8 mouse cellular contexts compared by ENCODE assay signal in genomic region chr1:191223930-191224301, GRCm38 (mm10). TPM values are rescaled to one million over a fixed set of nuclear protein-coding genes. Genes with fewer than 3 reads are reported as not detected.
DNase-seq lines count a peak whose midpoint lies in the region; ATAC-seq and TF ChIP-seq lines count a peak whose summit lies in the region.

No protein-coding gene starts in this region.

- H3K4me1 ChIP-seq in lung, adult 2 months (ENCODE audit: control insufficient read depth, insufficient read depth, low read length), result peaks cover 7% of the 10 kb centered on the region
- H3K4me1 ChIP-seq in embryonic facial prominence, embryonic 14.5 days (ENCODE audit: control insufficient read depth, insufficient read depth, low read length), result peaks cover 4% of the 10 kb centered on the region; the same call in 1 of the 2 replicates
- peaks cover 11% of the 10 kb centered on the region for H3K4me1 ChIP-seq in hindbrain, embryonic 16.5 days (ENCODE audit: control insufficient read depth, insufficient read depth, low read depth, low read length)
- peaks cover 10% of the 10 kb centered on the region for H3K4me1 ChIP-seq in midbrain, embryonic 14.5 days (ENCODE audit: control insufficient read depth, insufficient read depth, low read length)

- H3K4me3 ChIP-seq in lung, adult 2 months (replicated peaks; ENCODE audit: extremely low read depth, low read depth, low read length), result peak overlapping the region; percentile 26
- H3K4me3 ChIP-seq in embryonic facial prominence, embryonic 14.5 days (ENCODE audit: low read depth, low read length), result peak overlapping the region; percentile 74
- peak overlapping the region; percentile 68 for H3K4me3 ChIP-seq in hindbrain, embryonic 16.5 days (ENCODE audit: low read length)
- peak overlapping the region; percentile 80 for H3K4me3 ChIP-seq in midbrain, embryonic 14.5 days (replicated peaks; ENCODE audit: low read depth, low read length)

- peak overlapping the region; percentile 80; the same call in 1 of the 2 replicates for H3K27ac ChIP-seq in embryonic facial prominence, embryonic 14.5 days (replicated peaks; ENCODE audit: low read depth, low read length)
- peak overlapping the region; percentile 40; the same call in 1 of the 2 replicates for H3K27ac ChIP-seq in hindbrain, embryonic 16.5 days (ENCODE audit: low read depth, low read length)
- no peak overlapping the region; the same call in 1 of the 2 replicates for H3K27ac ChIP-seq in midbrain, embryonic 14.5 days (replicated peaks; ENCODE audit: low read depth, low read length)

- no peak for TF ChIP-seq POLR2A in lung, adult 2 months (IDR thresholded peaks at IDR 0.05; ENCODE audit: borderline replicate concordance, extremely low read depth, low read depth, low read length)

- 50% methylated on average over 10 of the region's 10 CpGs for WGBS in lung, adult 2 months
- 45% methylated on average over 10 of the region's 10 CpGs for WGBS in embryonic facial prominence, embryonic 14.5 days
- 46% methylated on average over 10 of the region's 10 CpGs for WGBS in hindbrain, embryonic 16.5 days
- 51% methylated on average over 10 of the region's 10 CpGs for WGBS in midbrain, embryonic 14.5 days

- H3K36me3 ChIP-seq in embryonic facial prominence, embryonic 14.5 days (ENCODE audit: control insufficient read depth, insufficient read depth, low read length), result no peaks in the 10 kb centered on the region
- H3K36me3 ChIP-seq in hindbrain, embryonic 16.5 days (ENCODE audit: control insufficient read depth, insufficient read depth, low read length), result no peaks in the 10 kb centered on the region
- H3K36me3 ChIP-seq in midbrain, embryonic 14.5 days (ENCODE audit: control insufficient read depth, insufficient read depth, low read length), result no peaks in the 10 kb centered on the region

- H3K27me3 ChIP-seq in embryonic facial prominence, embryonic 14.5 days (replicated peaks; ENCODE audit: control insufficient read depth, insufficient read depth, low read length), result no peaks in the 10 kb centered on the region
- H3K27me3 ChIP-seq in hindbrain, embryonic 16.5 days (replicated peaks; ENCODE audit: control insufficient read depth, insufficient read depth, low read length), result no peaks in the 10 kb centered on the region
- no peaks in the 10 kb centered on the region for H3K27me3 ChIP-seq in midbrain, embryonic 14.5 days (ENCODE audit: control insufficient read depth, insufficient read depth, low read length)

- DNase-seq in lung, adult 2 months, result no peak
- DNase-seq in lung, adult 18-20 months, result no peak
- DNase-seq in embryonic facial prominence, embryonic 14.5 days (ENCODE audit: low spot score), result no peak
- DNase-seq in midbrain, embryonic 14.5 days, result no peak
- DNase-seq in spleen, adult 18-20 months, result no peak
- DNase-seq in cerebellum, postnatal 4 days (ENCODE audit: low spot score in 2 of 2), result no peak
- no peak for DNase-seq in adipocyte (ENCODE audit: low spot score)

- H3K9me3 ChIP-seq in embryonic facial prominence, embryonic 14.5 days (ENCODE audit: control insufficient read depth, low read length), result no peaks in the 10 kb centered on the region
- no peaks in the 10 kb centered on the region for H3K9me3 ChIP-seq in hindbrain, embryonic 16.5 days (ENCODE audit: control insufficient read depth, low read length)
- no peaks in the 10 kb centered on the region for H3K9me3 ChIP-seq in midbrain, embryonic 14.5 days (ENCODE audit: control insufficient read depth, low read length)

- H3K9ac ChIP-seq in embryonic facial prominence, embryonic 14.5 days (ENCODE audit: low read depth, low read length), result peak overlapping the region; percentile 93
- H3K9ac ChIP-seq in hindbrain, embryonic 16.5 days (ENCODE audit: low read depth, low read length), result peak overlapping the region; percentile 82
- peak overlapping the region; percentile 45; the same call in 1 of the 2 replicates for H3K9ac ChIP-seq in midbrain, embryonic 14.5 days (replicated peaks; ENCODE audit: low read length)

- peak; percentile 80 for ATAC-seq in embryonic facial prominence, embryonic 14.5 days (ENCODE audit: low read depth)
- peak; percentile 88 for ATAC-seq in hindbrain, embryonic 16.5 days
- ATAC-seq in midbrain, embryonic 14.5 days (ENCODE audit: low FRiP score, low TSS enrichment), result peak; percentile 78

- TF ChIP-seq CTCF in lung, adult 2 months (IDR thresholded peaks at IDR 0.05; ENCODE audit: insufficient read depth, low read length), result no peak

- peak overlapping the region; percentile 92 for H3K4me2 ChIP-seq in embryonic facial prominence, embryonic 14.5 days (ENCODE audit: low read depth, low read length)
- peak overlapping the region; percentile 64 for H3K4me2 ChIP-seq in hindbrain, embryonic 16.5 days (ENCODE audit: low read length)
- H3K4me2 ChIP-seq in midbrain, embryonic 14.5 days (ENCODE audit: low read length), result peak overlapping the region; percentile 91

RNA-seq across cellular contexts. Expression of gene Atf3, which starts 6.1 kb away (rescaled TPM):
- polyA plus RNA-seq in lung, adult 2 months (2012; rRNA removed), result 4.8 and 8.6 TPM in 2 replicates
- 4.3 and 4.9 TPM in 2 replicates for polyA plus RNA-seq in embryonic facial prominence, embryonic 14.5 days (2014; fragmentation: Nextera tagmentation; extraction: Ambion mirVana)
- polyA plus RNA-seq in hindbrain, embryonic 16.5 days (2015; fragmentation: Nextera tagmentation; extraction: Ambion mirVana), result 1.7 and 2.1 TPM in 2 replicates
- polyA plus RNA-seq in midbrain, embryonic 14.5 days (2014; fragmentation: Nextera tagmentation; extraction: Ambion mirVana), result 0.70 and 1.8 TPM in 2 replicates

RNA-seq across cellular contexts. Expression of gene Fam71a, which starts 59.3 kb away (rescaled TPM):
- not detected in 2 replicates for polyA plus RNA-seq in lung, adult 2 months (2012; rRNA removed)
- not detected in 2 replicates for polyA plus RNA-seq in embryonic facial prominence, embryonic 14.5 days (2014; fragmentation: Nextera tagmentation; extraction: Ambion mirVana)
- not detected in 2 replicates for polyA plus RNA-seq in hindbrain, embryonic 16.5 days (2015; fragmentation: Nextera tagmentation; extraction: Ambion mirVana)
- polyA plus RNA-seq in midbrain, embryonic 14.5 days (2014; fragmentation: Nextera tagmentation; extraction: Ambion mirVana), result not detected in 2 replicates

Comparison
In these comparisons a context has a peak if more than half of its experiments do, and no peak if none do; other contexts are left out.
1. H3K4me3 ChIP-seq: peak in every context shown above with its lines; median percentile 80 in midbrain, embryonic 14.5 days; 74 in embryonic facial prominence, embryonic 14.5 days; 68 in hindbrain, embryonic 16.5 days; 26 in lung, adult 2 months.